Mouse (Mus musculus): ENCODE measurements around the gene Zfp74. TPM values are rescaled to one million over a fixed set of nuclear protein-coding genes. Genes with fewer than 3 reads are reported as not detected.

Zfp74 gene
- polyA plus RNA-seq, 1 experiment from 2014 or later: 16.4 TPM

GRCm38 (mm10) chr7:29905966-29906681 is 47.8 kb downstream of the Zfp74 start, which contains the start of gene Zfp27:
TSS of gene Zfp27 (minus strand) at chr7:29906572.
- H3K9me3 ChIP-seq (replicated peaks): no peaks in the 10 kb centered on the region
- H3K36me3 ChIP-seq: peaks cover 20% of the 10 kb centered on the region
- ATAC-seq (ENCODE audit: low FRiP score): peak; percentile 83

GRCm38 (mm10) chr7:29904101-29904500 is 49.8 kb downstream of the Zfp74 start:
- no peak for ATAC-seq (ENCODE audit: low FRiP score)
- H3K9me3 ChIP-seq (replicated peaks): no peaks in the 10 kb centered on the region
- no peak overlapping the region for H3K27ac ChIP-seq
- H3K9ac ChIP-seq: no peak overlapping the region
- H3K4me1 ChIP-seq: 0 out of 2 replicates have a peak, but pooled peaks cover 3% of the 10 kb centered on the region
- no peak overlapping the region for H3K4me3 ChIP-seq
- peaks cover 37% of the 10 kb centered on the region for H3K36me3 ChIP-seq
- WGBS: 95% methylated on average over 4 of the region's 4 CpGs
- no peak overlapping the region for H3K4me2 ChIP-seq (replicated peaks)
- H3K27me3 ChIP-seq: no peaks in the 10 kb centered on the region

More at GRCm38 (mm10) chr7:29905966-29906681, 47.8 kb downstream of the Zfp74 start, which contains the start of gene Zfp27:
- Histone ChIP-seq H3K9ac (peak within 1 kb of the TSS; percentile 64), H3K4me1 (peaks cover 17% of the 10 kb centered on the region), H3K27me3 (no peaks in the 10 kb centered on the region), H3K4me2 (replicated peaks) (peak within 1 kb of the TSS; percentile 61), H3K4me3 (peak within 1 kb of the TSS; percentile 53), H3K27ac (peak within 1 kb of the TSS; percentile 97)
- under 1% methylated on average over 22 of the region's 22 CpGs for WGBS

- Histone ChIP-seq H3K9me3 (replicated peaks) (peaks cover 38% of the 10 kb centered on the region), H3K4me3 (no peak overlapping the region), H3K27me3 (no peaks in the 10 kb centered on the region), H3K36me3 (peaks cover 86% of the 10 kb centered on the region), H3K4me1 (no peaks in the 10 kb centered on the region), H3K9ac (no peak overlapping the region), H3K4me2 (replicated peaks) (no peak overlapping the region), H3K27ac (no peak overlapping the region)
- 88% methylated on average over 4 of the region's 4 CpGs for WGBS
- no peak for ATAC-seq (ENCODE audit: low FRiP score)
Measured at GRCm38 (mm10) chr7:29898351-29898750, 55.5 kb downstream of the Zfp74 start.

GRCm38 (mm10) chr7:29892756-29893155 is 61.1 kb downstream of the Zfp74 start:
- WGBS: 100% methylated on average over 4 of the region's 4 CpGs
- no peak overlapping the region for H3K27ac ChIP-seq
- no peak for ATAC-seq (ENCODE audit: low FRiP score)
- H3K4me2 ChIP-seq (replicated peaks): no peak overlapping the region
- no peak overlapping the region for H3K4me3 ChIP-seq
- H3K4me1 ChIP-seq: no peaks in the 10 kb centered on the region
- peaks cover 82% of the 10 kb centered on the region for H3K36me3 ChIP-seq
- H3K9ac ChIP-seq: no peak overlapping the region
- no peaks in the 10 kb centered on the region for H3K27me3 ChIP-seq
- H3K9me3 ChIP-seq (replicated peaks): peaks cover 59% of the 10 kb centered on the region

GRCm38 (mm10) chr7:29890501-29890900 is 63.4 kb downstream of the Zfp74 start:
- H3K27ac ChIP-seq: no peak overlapping the region
- H3K4me3 ChIP-seq: no peak overlapping the region
- WGBS: 95% methylated on average over 7 of the region's 7 CpGs
- H3K27me3 ChIP-seq: no peaks in the 10 kb centered on the region
- no peak overlapping the region for H3K4me2 ChIP-seq (replicated peaks)
- peaks cover 62% of the 10 kb centered on the region for H3K36me3 ChIP-seq
- peaks cover 70% of the 10 kb centered on the region for H3K9me3 ChIP-seq (replicated peaks)
- no peaks in the 10 kb centered on the region for H3K4me1 ChIP-seq
- no peak overlapping the region for H3K9ac ChIP-seq
- ATAC-seq (ENCODE audit: low FRiP score): no peak

DNA sequence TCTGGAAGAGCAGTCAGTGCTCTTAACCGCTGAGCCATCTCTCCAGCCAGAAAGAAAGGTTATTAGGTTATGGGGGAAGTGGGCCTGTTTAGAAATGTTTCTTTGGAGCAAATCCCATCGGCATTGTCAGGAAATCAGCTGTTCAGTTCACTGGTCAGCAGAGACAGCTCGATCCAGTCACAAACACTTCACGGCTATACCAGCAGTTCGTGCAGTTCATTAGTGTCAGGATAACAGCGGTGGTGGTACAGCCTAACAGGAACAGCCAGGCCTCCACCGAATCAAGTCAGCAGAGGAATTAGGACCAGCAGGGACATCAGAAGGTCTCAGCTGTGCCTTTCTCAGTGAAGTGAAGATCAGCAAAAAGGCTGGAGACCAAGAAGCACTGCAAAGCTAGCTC is 73.0 kb downstream of the Zfp74 start:
- Histone ChIP-seq H3K27me3 (no peaks in the 10 kb centered on the region), H3K27ac (no peak overlapping the region), H3K9me3 (replicated peaks) (peaks cover 35% of the 10 kb centered on the region), H3K4me3 (no peak overlapping the region), H3K4me2 (replicated peaks) (no peak overlapping the region), H3K4me1 (no peaks in the 10 kb centered on the region), H3K36me3 (peaks cover 13% of the 10 kb centered on the region), H3K9ac (no peak overlapping the region)
- 93% methylated on average over 7 of the region's 7 CpGs for WGBS
- ATAC-seq (ENCODE audit: low FRiP score): no peak

Small RNA genes lying within 50 kb of the gene (microRNA-seq; reads per million reads assigned to microRNA genes)
- 0.81 reads per million for gene Mir7668

Other genes starting within 250 kb of the Zfp74 start
- gene Catsperg2, start 227.1 kb downstream of the Zfp74 start, polyA plus RNA-seq (2016; fragmentation: Nextera tagmentation; extraction: Ambion mirVana): 0.09 and 0.23 TPM in 2 replicates
- 17.9 and 19.6 TPM in 2 replicates for gene Zfp84, start 185.5 kb downstream of the Zfp74 start, polyA plus RNA-seq (2016; fragmentation: Nextera tagmentation; extraction: Ambion mirVana)
- 10.3 and 10.9 TPM in 2 replicates for gene Zfp30, start 170.1 kb downstream of the Zfp74 start, polyA plus RNA-seq (2016; fragmentation: Nextera tagmentation; extraction: Ambion mirVana)
- gene Zfp790, start 138.0 kb downstream of the Zfp74 start, polyA plus RNA-seq (2016; fragmentation: Nextera tagmentation; extraction: Ambion mirVana): 26.3 and 27.2 TPM in 2 replicates
- 11.4 and 11.8 TPM in 2 replicates for gene Zfp940, start 100.4 kb downstream of the Zfp74 start, polyA plus RNA-seq (2016; fragmentation: Nextera tagmentation; extraction: Ambion mirVana)
- 12.7 and 14.6 TPM in 2 replicates for gene Zfp420, start 94.1 kb downstream of the Zfp74 start, polyA plus RNA-seq (2016; fragmentation: Nextera tagmentation; extraction: Ambion mirVana)
- gene Zfp27, start 47.5 kb downstream of the Zfp74 start, polyA plus RNA-seq (2016; fragmentation: Nextera tagmentation; extraction: Ambion mirVana): 14.9 and 15.3 TPM in 2 replicates
- 7.0 and 8.5 TPM in 2 replicates for gene Zfp383, start 45.9 kb downstream of the Zfp74 start, polyA plus RNA-seq (2016; fragmentation: Nextera tagmentation; extraction: Ambion mirVana)
- 13.2 and 14.9 TPM in 2 replicates for gene Zfp568, start 29.9 kb upstream of the Zfp74 start, polyA plus RNA-seq (2016; fragmentation: Nextera tagmentation; extraction: Ambion mirVana)
- gene Zfp14, start 97.3 kb upstream of the Zfp74 start, polyA plus RNA-seq (2016; fragmentation: Nextera tagmentation; extraction: Ambion mirVana): 7.1 and 7.2 TPM in 2 replicates
- gene Zfp82, start 118.8 kb upstream of the Zfp74 start, polyA plus RNA-seq (2016; fragmentation: Nextera tagmentation; extraction: Ambion mirVana): 9.8 and 10.1 TPM in 2 replicates
- 0.80 and 0.82 TPM in 2 replicates for gene Gm26920, start 136.3 kb upstream of the Zfp74 start, polyA plus RNA-seq (2016; fragmentation: Nextera tagmentation; extraction: Ambion mirVana)
- gene Zfp566, start 136.4 kb upstream of the Zfp74 start, polyA plus RNA-seq (2016; fragmentation: Nextera tagmentation; extraction: Ambion mirVana): 13.7 and 16.2 TPM in 2 replicates
- 121 and 126 TPM in 2 replicates for gene Zfp260, start 140.7 kb upstream of the Zfp74 start, polyA plus RNA-seq (2016; fragmentation: Nextera tagmentation; extraction: Ambion mirVana)
- 14.0 and 14.6 TPM in 2 replicates for gene Zfp382, start 167.9 kb upstream of the Zfp74 start, polyA plus RNA-seq (2016; fragmentation: Nextera tagmentation; extraction: Ambion mirVana)
- 17.6 and 20.2 TPM in 2 replicates for gene Zfp146, start 215.7 kb upstream of the Zfp74 start, polyA plus RNA-seq (2016; fragmentation: Nextera tagmentation; extraction: Ambion mirVana)
- gene Cox7a1, start 230.1 kb upstream of the Zfp74 start, polyA plus RNA-seq (2016; fragmentation: Nextera tagmentation; extraction: Ambion mirVana): 3.5 and 3.6 TPM in 2 replicates
- 78.0 and 80.0 TPM in 2 replicates for gene Capns1, start 244.7 kb upstream of the Zfp74 start, polyA plus RNA-seq (2016; fragmentation: Nextera tagmentation; extraction: Ambion mirVana)